Mouse (Mus musculus): ENCODE measurements around the gene Szt2. TPM values are rescaled to one million over a fixed set of nuclear protein-coding genes. Genes with fewer than 3 reads are reported as not detected.

The Szt2 gene
- 10 to 100 TPM; 10.3 to 13.0 (median 11.7) TPM for total RNA-seq (2022)

- peak; percentile 94 for DNase-seq (ENCODE audit: low spot score)
Measured at GRCm38 (mm10) chr4:118409142-118409900, at the start of gene Szt2, which contains the start of gene Med8. Gene Szt2, minus strand, starts transcription at chr4:118409273. Gene Med8, plus strand, starts transcription at chr4:118409337.

- DNase-seq (ENCODE audit: low spot score), result no peak
Measured at GRCm38 (mm10) chr4:118457345-118457975, 48.4 kb upstream of the Szt2 start, which contains the start of gene Mpl. Gene Mpl, minus strand, starts transcription at chr4:118457513.

- DNase-seq (ENCODE audit: low spot score), result no peak
Measured at GRCm38 (mm10) chr4:118446415-118447153, 37.5 kb upstream of the Szt2 start.

GRCm38 (mm10) chr4:118445781-118446414 lies 36.8 kb upstream of the Szt2 start:
- DNase-seq (ENCODE audit: low spot score), result peak; percentile 59

- no peak for DNase-seq (ENCODE audit: low spot score)
Measured at GRCm38 (mm10) chr4:118445088-118445487, 36.0 kb upstream of the Szt2 start.

GRCm38 (mm10) chr4:118437829-118438253 lies 28.8 kb upstream of the Szt2 start:
- DNase-seq (ENCODE audit: low spot score), result peak; percentile 60

GRCm38 (mm10) chr4:118436820-118437603 lies 27.9 kb upstream of the Szt2 start, which contains the start of gene Cdc20:
Gene Cdc20, minus strand, starts transcription at chr4:118437352.
- peak; percentile 93 for DNase-seq (ENCODE audit: low spot score)

GRCm38 (mm10) chr4:118432332-118432731 lies 23.3 kb upstream of the Szt2 start:
- DNase-seq (ENCODE audit: low spot score), result no peak

- no peak for DNase-seq (ENCODE audit: low spot score)
Measured at GRCm38 (mm10) chr4:118429215-118429895, 20.3 kb upstream of the Szt2 start.

GRCm38 (mm10) chr4:118428531-118429214 lies 19.6 kb upstream of the Szt2 start:
- DNase-seq (ENCODE audit: low spot score), result no peak

GRCm38 (mm10) chr4:118427768-118428451 lies 18.8 kb upstream of the Szt2 start, which contains the start of gene Elovl1:
Gene Elovl1, plus strand, starts transcription at chr4:118428093.
- DNase-seq (ENCODE audit: low spot score), result peak; percentile 90

- no peak for DNase-seq (ENCODE audit: low spot score)
Measured at GRCm38 (mm10) chr4:118427415-118427767, 18.3 kb upstream of the Szt2 start.

- no peak for DNase-seq (ENCODE audit: low spot score)
Measured at GRCm38 (mm10) chr4:118425374-118425773, 16.3 kb upstream of the Szt2 start.

- no peak for DNase-seq (ENCODE audit: low spot score)
Measured at GRCm38 (mm10) chr4:118424541-118425160, 15.6 kb upstream of the Szt2 start.

GRCm38 (mm10) chr4:118421384-118421783 lies 12.3 kb upstream of the Szt2 start:
- no peak for DNase-seq (ENCODE audit: low spot score)

GRCm38 (mm10) chr4:118417112-118417797 lies 8.2 kb upstream of the Szt2 start:
- DNase-seq (ENCODE audit: low spot score), result no peak

- DNase-seq (ENCODE audit: low spot score), result no peak
Measured at GRCm38 (mm10) chr4:118416329-118416728, 7.3 kb upstream of the Szt2 start.

GRCm38 (mm10) chr4:118415779-118416178 lies 6.7 kb upstream of the Szt2 start:
- no peak for DNase-seq (ENCODE audit: low spot score)

All from heart, adult 8-10 months (tissue).